Mouse (Mus musculus) right cerebral cortex, postnatal 25 days (tissue): ENCODE data around the gene Cant1.

Experiments used
- DNase-seq: peaks from one replicate; pipeline ENCODE4 v3.0.0; 2022

Cant1 gene

DNA sequence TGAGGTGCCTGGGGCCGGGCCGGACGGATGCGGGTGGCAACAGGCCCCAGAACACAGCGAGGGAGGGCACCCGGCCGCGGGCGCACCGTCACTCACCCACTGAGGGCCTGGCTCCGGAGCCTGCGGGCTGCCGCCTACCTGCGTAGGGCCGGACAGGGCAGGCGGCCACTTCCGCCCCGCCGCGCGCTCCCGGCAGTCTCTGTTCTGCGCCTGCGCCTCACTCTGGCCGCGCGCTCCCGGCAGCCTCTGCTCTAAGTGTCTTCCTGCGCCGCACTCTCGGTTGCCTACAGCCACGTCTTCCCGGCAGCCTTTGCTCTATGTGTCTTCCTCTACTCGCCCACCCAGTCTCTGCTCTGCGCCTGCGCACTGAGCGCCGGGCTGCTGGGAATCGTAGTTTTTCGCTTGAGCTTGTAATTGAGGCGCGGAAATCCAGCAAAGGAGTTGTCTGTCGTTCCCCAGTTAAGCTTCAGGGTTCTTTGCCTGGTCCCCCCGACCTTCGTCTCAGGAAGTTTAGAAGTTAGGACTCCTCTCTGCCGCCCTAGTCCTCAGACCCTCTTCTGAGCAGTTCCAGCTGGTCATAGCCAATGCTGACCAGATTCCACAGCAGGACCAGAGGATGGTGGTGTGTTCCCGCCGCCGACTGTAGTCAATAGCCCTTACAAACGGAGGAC lies at the start of gene Cant1:
Gene Cant1 (minus strand): TSS at position 253 of the 671 bp plus-strand sequence.
- peak; percentile 99 for DNase-seq

DNA sequence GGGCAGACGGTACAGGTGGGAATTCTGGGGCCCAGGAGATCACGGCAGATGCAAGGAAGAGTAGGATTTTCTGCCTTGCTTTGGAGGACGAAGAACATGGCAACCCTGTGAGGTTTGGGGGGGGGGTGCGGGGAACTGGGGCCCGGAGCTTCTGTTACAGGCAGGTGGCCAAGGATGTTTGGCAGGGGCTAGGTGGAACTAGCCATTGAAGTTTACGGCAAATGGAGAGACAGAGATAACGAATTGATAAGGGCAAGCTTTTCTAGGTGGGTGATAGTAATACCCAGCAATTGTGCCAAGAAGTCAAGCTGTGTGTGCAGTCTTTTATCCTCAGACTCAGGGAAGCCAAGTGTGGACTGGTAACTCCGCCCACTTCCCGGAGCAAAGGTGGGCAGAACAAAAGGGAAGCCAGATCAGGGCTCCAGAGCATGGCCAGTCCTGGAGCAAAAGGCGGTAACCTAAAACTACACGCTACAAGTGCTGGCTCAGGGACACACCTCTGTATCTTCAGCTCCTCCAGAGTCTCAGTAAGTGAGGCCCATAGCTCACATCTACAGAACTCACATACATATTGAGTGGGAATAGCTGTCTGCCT lies 48.7 kb upstream of the Cant1 start:
- no peak for DNase-seq

DNA sequence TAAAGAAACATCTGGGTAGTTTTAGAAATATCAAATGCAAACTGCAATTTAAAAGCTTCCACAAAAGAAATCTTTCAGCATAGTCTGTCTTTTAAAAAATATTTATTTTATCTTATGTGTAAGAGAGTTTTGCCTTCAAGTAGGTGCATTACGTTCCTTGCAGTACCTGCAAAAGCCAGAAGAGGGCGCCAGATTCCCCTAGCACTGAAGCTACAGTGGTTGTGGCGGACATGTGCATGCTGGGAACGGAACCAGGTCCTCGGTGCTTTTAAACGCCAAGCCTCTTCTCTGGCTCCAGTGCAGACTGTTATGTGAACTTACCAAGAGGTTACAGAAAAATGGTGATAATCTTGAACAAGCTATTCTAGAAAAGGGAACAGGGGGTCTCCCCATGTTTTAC lies 41.4 kb upstream of the Cant1 start:
- no peak for DNase-seq

DNA sequence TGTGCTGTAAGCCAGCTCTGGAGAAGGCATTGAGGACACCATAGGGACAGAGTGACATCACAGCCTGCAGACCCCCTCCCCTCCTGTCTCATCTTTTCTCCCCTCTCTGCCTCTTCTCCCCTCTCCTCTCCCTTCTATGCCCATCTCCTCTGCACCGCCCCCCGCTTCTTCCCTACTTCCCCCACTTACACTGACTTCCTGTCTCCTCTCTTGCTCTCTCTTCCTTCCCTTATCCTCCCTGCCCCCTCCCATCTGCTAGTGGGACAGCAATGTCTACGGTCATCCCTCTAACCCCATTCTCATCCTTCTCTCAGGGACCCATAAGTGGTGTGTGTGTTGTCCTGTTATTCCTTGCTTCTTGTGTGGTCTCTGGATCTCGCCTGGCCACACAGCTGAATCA lies 40.6 kb upstream of the Cant1 start:
- no peak for DNase-seq

DNA sequence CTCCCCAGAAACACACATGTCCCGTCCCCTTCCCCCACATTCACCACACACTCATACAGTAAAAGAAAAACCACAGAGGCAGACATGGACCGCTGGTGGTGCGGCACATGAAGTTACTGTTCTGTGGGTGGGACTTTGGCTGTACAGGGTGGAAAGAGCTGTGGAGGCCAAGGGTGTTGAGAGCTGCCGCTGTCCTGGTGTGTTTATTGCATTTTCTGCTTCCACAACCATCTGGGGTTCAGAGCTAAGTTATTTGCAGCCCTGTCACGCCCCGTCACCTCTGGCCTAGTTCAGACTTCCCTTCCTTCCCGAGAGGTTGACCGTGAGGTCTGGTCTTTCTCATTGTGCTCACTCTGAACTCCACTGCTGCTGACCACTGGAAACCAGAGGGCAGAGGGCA lies 40.2 kb upstream of the Cant1 start:
- no peak for DNase-seq

DNA sequence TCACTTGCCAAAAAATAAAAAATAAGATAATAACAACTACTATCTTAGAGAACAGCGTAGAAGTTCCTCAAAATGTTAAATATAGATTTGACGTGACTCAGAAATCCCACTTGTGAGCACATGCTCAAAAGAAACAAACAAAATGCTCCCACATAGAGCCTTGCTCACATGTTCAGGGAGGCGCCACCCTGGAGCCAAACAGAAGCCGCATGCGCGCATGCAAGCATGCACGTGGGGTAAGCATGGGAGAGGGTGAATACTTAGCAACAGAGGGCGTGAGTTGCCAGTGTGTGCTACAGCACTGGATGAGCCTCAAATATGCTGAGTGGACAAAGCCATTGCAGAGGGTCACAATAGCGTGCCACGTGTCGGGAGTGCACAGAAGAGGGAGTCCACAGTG lies 38.1 kb upstream of the Cant1 start:
- peak; percentile 66 for DNase-seq

DNA sequence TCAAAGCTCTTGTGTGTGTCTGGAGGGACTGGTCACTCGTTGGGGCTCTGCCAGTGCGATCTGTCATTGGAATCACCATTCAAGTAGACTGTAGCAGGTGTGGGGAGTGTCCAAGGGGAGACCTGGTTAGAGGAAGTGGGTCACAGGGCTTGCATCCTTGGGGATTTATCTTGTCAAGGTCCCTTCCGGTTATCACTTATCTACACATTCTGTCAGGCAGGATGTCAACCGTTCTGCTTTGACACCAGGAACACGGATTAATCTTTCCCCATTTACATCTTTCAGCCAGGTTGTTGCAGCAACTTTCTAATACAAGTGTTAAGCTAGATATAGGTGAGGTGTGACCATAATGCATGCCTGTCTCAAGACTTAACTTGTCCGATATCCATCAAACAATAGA lies 36.9 kb upstream of the Cant1 start:
- no peak for DNase-seq

DNA sequence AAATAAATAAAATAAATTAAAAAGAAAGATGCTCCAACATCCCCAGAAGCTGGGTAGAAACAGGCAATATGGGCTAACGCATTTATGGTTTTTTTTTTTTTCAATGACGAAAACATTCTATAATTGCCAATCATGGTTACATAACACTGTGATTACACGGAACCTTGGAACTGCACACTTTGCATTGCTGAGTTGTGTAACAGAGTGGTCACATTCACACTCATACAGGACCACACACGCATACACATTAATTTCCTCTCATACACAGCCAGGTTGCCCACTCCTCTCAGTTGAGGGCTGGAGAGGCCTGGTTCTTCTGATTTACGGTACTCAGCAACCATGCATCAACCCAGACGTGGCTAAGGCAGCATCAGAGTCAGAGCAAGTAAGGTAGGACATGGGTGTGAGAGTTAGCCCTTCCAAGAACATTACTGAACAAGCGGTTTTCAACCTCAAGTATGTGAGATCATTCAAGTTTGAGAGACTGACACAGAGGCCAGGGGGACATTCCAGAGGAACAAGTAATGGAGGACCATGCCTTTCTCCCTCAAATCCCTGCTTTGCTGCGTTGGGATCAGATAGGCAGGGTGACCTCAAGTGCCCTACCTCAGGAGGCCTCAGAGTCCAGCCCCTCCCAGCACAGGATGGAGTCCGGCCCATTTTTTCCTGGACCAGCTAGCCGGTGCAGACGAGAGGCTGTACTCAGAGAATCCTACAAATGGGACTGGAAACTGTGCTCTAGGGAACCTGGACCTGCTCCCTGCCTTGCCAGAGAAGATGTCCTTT lies 35.2 kb upstream of the Cant1 start:
- DNase-seq = no peak

DNA sequence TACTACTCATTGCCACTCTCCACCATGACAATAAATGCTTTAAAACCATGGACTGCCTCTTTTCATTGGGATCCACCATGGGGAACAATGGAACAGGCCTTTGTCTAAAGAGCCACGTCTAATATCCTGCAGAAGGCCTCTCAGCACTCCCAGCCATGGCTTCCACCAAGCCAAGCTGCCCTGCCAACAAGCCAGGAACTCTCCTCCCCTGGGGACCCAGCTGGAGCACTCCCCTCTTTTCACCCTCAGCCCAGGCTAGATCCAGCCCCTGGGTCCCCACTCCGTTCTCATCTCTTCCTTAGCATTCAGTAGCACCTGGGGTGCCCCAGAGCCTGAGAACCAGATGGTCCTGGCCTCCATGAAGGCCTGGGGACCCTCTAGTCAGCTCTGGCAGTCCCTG lies 34.1 kb upstream of the Cant1 start:
- DNase-seq = no peak

DNA sequence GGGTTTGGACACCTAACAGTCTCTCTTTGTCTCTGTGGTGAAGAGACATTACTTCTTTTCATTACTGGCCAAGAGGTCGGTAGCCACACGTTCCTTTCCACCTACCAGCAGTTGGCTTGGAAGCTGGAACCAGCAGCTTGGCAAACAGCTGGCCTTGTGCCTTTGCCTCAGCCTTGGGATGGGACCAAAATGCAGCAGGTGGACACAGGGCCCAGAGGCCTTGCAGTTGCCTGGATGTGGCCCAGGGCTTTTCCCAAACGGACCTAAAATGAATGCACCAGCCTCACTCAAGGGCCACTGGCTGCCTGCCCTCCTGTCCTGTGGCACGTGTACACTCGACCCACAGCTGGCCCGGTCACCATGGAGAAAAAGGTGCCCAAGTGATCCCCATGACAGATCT lies 32.3 kb upstream of the Cant1 start:
- DNase-seq = no peak

DNA sequence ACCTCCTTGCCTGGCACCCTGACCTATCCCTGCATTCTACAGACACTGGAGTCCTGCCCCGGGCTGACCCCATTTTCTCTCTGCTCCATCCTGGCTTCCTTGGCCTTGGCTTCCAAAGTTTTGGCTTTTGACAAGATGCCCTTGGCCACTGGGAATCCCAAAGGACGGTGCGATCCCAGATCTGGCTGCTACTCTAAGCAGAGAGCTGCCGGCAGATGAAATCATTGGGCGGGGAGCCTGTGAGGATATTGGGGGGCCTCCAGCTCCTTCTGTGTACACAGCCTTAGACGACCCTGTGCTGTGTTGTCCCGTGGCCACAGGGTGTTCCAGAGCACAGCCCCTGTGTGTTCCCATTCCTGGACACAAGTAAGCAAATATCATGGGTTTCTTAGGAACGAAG lies 29.5 kb upstream of the Cant1 start:
- DNase-seq = no peak

DNA sequence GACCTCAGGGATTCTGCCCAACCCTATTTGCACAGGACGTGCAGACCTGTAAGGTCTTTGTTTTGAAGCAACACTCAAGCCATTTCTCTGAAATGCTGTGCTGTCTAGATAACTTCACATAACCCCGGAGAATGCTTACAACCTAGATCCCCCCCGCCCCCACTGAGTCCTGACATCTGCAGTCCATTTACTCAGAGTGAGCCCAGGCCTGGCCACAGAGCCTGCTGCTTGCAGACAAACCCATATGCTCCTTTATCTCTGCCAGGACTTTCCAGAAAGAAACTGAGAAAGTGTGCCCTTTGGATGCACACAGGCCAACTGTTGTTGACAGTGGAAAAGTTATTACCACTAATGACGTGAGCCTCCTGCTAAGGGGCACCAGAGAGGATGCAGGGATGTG lies 28.5 kb upstream of the Cant1 start:
- no peak for DNase-seq

DNA sequence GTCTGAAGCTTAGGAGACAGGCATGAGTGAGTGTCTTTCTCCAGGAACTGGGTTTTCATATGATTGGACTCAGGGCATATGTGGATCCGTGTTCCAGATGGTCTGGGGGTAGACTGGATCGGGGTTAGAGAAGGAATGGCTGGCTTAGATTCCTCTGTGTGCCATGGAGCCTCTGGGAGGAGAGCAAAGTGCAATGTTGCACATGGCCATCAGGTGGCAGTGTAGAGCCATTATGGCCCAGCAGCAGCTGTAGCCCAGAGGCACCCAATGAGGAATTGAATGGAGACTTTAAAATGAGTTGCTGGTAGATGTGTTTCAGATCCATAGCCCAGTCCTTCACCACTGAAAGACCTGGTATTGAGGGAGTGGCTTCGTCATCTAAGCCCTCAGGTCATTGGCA lies 27.0 kb upstream of the Cant1 start:
- peak; percentile 62 for DNase-seq

DNA sequence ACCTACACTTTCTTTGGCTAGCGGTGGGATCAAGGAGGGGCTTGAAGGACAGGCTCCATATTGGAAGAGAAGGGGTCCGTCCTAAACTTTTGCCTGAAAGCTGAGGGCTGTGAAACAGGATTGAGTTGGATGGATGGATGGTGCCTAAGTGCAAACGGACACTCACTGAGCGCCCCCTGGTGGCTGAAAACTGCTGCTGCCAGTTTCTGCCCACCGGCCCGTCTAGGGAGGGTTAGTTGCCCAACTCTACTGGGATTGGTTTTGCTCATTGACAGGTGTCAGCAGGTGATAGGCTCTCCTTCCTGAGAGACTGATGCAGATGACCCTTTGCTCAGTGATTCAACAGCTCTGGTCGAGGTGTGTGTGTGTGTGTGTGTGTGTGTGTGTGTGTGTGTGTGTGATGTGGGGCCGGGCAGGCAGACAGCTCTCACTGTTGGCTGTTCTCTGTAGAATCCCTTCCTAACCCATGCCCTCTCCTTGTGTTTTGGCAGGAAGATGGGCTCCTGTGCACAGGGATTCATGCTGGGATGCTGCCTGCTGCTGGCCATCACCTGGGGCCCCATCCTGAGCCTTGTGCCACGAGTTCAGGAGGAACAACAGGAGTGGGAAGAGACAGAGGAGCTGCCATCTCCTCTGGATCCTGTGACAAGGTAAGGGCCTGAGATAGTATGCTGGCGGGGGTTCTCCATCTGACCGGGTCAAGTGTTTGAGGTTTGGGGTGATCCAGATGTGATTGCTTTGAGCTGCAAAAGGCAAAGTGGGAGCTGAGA lies 24.5 kb upstream of the Cant1 start:
- no peak for DNase-seq

DNA sequence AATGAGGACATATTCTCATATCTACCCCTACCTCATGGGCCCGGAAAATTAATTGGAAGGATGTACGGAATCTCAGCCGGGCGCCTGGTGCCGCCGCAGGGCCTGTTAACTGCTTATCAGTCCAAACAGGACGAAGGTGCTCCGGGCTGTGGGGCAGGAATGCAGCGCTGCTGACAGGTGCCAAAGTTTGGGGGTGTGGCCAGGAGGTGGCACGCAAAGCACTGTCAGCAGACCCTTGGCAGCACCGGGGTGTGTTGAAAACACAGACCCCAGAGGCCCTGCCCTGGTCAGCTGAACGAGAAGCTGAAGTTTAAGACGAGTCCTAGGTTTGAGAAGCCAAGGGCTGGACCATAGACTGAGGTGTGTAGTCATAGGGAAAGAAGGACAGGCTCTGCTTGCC lies 23.8 kb upstream of the Cant1 start:
- no peak for DNase-seq

DNA sequence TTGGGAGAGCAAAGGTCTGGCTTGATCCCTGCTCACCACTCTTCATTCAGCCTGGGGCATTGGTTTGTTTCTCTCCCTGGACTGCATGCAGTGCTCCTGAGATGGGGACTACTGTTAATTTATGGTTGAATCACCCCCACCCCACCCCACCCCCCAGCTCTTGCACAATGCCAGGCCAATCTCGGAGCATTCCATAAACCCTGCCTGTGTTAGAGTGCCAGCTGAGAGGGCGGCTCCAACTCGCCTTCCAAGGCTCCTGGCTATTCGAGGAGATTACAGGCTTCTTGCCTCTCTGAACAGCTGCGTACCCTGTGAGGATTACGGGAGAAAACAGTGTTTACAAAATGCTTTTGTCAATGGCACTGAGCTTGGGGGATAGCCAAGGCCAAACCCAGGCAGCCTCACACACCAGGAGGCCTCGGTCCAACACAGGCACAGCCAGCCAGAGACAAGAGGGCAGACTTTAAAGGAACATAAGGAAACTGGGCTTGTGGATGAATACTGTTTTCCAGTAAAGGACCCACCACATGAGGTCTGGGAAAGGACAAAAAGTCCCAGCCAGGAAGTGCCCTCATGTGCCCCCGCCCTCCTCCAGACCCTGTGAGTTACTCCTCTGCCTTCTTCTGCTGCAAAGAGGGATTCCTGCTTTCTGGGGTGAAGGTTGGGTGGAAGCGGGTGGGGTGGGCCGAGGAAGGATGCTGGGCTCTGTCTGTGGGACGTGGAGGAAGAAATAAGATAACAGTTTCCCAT lies 20.0 kb upstream of the Cant1 start:
- no peak for DNase-seq

DNA sequence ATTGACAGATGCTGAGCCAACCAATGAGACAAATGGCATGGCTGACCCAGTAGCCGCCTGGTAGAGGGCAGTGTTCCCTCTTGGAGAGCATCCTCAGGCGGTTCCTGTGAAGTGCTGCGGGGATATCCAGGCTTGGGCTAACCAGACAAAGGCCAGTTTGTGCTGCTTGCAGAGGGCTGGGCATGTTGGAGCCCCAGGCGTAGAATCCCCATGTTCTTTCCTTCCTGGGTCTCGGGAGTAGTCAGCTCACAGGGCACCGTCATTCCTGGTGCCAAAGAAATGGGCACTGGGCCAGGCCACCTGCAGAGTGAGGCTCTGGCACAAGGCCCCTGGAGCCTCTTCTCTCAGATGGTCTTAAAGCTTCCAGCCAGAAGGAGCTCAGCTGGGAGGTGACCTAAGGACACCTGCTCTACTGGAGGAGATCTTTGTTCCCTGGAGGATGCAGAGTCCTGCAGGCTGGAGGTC lies 17.6 kb upstream of the Cant1 start:
- no peak for DNase-seq

DNA sequence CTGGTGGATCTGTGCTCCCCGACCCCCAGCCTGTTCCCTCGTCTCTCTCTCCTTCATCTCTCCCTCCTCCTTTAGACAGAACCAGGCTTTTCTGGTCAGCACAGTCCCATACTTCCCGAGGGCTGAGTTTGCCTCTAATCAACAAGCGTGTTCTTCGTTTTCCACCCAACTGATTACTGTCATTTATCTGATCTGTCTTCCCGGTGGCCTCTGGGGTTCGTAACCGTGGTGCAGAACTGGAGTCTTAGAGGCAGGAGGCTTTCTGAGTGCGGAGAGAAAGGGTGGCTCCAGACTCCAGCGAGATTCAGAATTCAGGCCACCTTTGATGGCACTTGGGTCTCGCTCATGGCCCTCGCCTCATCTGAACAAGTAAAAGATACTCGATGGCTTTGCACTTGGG lies 15.2 kb upstream of the Cant1 start:
- no peak for DNase-seq

DNA sequence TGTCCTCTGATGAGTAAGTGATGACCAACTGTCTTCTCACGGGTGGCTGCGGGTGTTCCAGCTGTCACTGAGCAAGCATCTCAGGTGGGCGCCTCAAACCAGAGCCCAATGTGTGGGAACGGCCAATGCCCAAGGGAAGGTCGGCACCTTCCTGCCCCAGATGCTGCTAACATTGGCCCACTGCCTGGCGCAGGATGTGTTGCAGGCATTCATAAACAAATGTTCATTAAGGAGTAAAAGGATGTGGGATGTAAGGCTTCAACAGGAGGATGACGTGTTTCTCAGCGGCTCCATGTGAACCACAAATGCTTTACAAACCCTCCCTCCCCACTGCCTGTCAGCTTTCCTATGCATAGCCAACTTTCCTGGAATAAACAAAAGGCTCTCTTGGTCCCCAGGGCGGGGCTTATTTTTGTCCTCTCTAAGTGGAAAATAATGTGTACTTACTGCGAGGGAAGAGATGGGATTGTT lies 14.5 kb upstream of the Cant1 start:
- DNase-seq = no peak

DNA sequence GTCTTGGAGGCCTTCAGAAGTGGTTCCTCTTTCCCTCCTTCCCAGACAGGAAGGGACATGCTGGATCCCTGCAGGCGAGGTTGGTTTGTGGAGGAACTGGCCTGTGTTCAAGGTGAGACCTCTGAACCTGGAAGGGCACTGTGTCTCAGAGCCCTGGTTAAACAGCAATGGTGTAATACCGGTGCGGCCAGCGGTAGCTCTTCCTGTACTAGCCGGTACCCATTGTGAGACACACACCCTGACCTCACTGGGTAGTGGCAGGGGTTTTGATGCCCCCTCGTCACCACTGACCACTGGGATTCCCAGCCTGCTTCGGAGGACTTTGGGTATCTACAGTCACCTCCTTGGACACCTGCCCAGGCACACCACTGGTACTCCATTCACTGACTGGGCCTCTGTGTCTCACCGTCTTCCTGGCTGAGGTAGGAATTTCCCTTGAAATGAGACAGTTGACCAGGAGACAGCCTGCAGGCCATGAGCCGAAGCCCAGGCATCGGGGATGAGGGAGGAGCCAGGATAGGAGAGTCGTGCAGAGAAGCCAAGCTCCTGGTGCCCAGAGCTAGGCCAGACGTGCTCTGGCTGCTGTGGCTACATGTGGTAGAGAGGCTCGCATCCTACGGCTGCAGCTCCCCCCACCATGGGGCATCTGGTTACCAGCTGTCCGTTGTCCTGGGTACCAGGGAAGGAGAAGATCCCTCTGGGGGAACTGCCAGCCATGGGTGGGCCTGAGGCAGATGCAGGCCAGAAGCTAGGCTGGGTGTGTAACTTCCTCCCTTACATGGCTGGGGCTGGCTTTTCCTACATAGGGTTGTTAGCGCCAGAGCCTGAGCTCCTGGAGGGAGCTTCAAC lies 12.4 kb upstream of the Cant1 start:
- no peak for DNase-seq

DNA sequence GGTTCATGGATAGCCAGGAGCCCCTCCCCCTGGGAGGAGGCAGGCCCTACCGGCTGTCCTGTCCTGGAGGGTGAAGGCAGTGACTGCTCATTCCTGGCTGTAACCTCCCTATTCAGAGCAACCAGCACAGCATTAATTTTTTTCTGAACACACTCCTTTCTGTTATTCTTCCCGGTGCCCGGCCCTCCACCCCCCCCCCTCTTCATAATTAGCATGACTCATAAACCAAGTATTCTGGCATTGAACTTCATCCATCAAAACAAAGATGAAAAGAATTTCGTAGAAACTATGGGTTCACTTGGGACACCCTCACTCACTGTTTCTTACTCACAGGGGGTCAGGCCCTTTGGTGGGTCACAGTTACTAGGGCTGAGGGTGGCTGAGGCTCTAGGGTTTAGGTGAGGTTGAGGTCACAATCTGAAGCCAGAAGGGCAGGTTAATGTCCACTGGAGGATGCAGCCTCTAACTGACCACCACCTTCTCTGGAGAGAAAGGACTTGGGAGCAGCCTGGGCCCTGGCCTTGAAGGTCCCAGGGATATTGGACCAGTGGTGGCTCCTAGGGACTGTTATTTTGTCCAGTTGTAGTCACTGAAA lies 11.5 kb upstream of the Cant1 start:
- no peak for DNase-seq
